Mouse (Mus musculus): ENCODE results near the gene Ttf2.

The Ttf2 gene

DNA sequence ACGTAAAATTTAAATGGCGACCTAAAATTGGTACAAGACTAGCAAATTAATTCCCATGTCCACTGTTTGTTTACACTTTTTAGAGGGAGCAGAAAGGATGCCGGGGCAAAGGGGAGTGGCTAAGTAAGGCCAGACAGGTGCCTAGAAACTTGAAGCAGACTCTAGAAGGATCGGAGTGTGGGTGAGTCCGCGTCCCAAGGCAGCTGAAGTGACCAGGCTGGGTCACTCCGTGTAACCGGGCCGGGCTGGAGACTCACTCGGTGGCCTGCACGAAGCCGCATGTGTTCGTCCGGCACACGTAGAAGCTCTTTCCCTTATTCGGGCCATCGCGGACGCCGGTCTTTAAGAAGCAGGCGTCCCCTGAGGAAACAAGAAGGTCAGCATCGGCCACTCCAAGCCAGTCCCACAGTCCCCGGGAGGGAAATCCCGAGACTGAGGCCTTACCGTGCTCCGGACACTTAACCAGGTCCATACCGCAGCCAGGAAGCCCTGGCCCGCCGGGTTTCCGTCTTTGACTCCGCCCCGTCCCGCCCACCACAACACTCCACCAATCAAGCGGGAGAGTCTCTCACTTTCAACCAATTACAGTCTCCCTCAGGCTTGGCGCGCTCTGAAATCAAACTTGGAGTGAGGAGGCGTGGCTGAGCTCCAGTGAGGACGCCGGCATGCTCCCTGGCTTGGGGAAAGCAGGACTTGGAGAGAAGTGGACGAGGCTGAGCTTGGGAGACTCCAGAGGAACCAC, at the start of gene Ttf2:
TSS of gene Ttf2 (minus strand) at position 488 of the 742 bp plus-strand sequence.
- peak; percentile 96 for DNase-seq (ENCODE audit: extremely low spot score)

DNA sequence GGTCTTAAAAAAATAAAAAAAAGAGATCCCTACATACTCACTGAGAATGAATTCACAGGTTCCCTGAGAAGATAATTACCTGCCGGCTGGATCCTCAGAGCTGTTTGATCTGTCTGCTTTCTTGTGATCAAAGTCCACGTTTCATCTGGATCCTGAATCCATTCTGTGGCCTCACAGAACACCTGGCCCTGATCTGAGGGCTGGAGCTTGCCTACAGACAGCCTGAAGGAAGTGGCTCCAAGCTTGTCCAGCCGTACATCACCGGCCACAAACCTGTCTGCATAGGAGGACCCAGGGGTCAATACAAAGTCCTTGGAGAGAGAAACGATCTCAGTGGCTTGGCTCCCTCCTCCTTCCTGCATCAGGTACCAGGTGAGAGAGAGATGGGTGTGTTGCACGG, 49.0 kb upstream of the Ttf2 start:
- DNase-seq (ENCODE audit: extremely low spot score) = no peak

DNA sequence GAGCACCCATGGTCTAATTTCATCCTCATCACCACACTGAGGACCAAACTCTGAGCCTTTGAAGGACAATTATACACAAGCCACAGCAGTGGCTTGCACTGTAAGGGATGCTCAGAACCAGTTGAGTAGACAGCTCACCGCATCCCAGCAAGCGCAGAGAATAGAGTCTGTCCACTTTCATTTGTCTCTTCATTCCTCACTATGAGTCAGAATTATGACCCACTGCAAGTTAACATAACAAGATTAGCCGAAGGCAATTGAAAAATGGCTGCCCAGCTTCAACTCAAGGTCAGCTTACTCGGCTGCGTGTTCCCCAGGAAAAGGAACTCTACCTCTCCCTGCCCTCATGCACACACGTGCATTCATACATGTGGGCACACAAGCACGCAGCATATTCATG, 46.6 kb upstream of the Ttf2 start:
- no peak for DNase-seq (ENCODE audit: extremely low spot score)

DNA sequence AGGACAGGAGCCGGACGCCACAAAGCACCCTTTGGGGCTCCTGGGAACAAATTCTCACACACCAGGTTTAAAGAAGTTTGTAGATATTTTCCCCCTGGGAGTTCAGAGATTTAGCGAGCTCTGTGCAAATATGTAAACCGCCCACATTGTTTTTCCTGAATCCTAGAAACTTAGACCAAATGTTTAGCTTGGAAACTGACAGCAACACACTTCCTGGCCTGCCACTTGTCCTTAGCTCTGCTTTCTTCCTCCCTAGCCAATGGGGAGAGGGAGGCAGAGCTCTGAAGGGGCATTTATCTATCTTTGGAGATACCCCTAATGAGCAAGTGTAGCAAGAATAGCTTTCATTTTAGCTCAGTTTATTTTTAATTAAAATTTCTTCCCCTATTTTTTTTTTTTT, 45.8 kb upstream of the Ttf2 start:
- DNase-seq (ENCODE audit: extremely low spot score) = no peak

DNA sequence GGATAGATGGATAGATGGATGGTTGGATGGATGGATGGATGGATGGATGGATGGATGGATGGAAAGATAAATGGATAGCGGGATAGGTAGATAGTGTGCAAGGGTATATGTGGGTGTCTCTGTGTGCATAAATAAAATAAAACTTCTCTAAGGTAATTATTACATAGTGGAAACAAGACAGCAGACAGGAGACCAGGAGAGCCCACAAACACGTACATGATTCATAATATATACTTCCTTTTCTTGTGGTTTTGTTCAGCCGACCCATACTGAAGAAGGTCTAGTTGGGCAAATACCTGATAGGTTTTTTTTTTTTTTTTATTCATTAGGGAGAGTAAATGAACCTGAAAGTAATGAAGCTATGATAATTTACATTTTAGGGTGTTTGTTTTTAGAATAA, 44.1 kb upstream of the Ttf2 start:
- DNase-seq (ENCODE audit: extremely low spot score) = no peak

DNA sequence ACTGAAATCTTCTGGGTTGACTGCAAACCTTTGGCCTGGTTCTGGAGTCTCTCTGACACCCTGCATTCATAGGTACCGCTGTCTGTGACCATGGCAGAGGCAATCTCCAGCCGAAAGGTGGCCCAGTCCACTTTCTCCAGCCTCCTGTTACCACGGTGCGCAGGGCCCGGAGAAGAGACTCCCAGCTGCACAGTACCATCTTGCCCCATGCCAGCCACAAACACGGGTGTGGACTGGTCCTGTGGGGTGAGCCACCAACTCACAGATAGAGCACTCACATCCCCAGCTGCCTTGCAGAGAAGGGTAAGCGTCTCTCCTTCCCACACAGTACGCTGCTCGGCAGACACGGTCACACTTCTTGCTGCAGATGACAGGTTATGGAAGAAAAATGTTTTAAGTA, 43.5 kb upstream of the Ttf2 start:
- DNase-seq (ENCODE audit: extremely low spot score) = no peak

DNA sequence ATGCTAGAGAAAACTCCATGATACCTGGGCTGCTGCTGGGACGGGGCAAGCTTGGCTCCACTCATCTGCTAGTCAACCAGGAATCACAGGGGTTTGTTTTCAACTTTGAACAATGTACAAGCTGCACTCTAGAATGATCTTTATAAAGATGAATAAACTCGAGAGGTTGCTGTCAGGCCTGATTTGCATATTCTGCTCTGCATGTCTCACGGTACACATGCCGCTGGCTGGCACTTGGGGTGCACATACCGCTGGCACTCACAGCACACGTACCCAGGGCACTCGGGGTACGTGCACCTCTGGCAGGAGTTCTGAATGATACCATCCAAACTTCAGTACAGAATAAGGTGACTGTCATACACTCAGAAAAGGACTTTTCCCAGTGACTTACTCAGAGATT, 43.1 kb upstream of the Ttf2 start:
- no peak for DNase-seq (ENCODE audit: extremely low spot score)

DNA sequence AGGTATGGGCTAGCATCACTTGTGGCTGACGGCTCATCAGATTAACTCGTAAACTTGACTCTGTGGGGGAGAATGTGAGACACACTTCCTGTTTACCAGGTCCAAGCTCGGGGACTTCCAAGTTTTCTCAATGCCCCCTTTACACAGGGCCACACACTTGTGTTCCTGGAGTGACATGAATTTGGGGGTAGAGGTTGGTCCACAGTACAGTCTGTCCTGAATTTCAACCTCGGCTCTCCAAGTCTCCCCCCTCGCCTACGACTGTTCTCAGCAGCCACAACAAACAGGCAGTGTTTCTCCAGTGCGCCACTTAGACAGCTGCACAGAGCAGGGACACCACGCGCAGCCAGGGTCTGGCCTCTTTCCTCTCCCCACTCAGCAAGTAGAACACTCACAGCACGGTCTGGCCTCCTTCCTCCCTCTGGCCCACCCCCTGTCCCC, 42.7 kb upstream of the Ttf2 start:
- DNase-seq (ENCODE audit: extremely low spot score) = no peak

DNA sequence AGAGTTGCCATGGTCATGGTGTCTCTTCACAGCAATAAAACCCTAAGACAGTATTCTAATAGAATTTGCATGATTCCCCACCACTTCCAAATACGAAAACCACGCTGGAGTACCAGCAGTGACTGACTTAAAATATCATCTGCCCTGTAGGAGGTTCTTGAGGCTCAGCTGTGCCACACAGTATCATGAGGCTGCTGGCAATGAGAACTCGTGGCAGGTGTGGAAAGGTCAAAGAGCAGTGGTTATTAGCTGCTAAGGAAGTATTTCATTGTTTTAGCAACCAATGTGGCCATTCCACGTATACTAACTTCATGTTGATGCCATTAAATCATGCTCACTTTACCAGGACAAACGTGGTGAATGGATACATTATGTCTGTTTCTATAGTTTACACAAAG, 41.7 kb upstream of the Ttf2 start:
- no peak for DNase-seq (ENCODE audit: extremely low spot score)

DNA sequence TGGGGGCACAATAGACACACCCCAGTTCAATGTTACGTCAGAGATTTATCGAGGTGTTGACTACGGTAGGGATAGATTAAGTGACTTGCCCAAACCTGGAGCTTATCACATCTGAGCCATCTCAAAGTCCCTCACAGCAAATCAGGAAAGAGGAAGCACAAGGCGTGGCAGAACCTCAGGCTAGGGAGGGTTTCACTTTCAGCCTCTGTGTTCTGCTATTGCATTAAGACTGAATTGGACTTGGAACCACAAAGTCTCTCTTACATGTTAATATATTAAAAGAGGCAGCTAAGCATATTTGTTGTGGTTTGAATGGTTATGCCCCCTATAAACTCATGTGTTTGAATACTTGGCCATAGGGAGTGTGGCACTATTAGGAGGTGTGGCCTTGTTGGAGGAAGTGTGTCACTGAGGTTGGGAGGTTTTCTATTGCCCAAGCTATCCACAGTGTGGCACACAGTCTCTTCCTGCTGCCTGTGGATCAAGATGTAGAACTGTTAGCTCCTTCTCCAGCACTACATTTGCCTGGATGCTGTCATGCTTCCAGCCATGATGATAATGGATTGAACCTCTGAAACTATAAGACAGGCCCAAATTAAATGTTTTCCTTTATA, 41.2 kb upstream of the Ttf2 start:
- no peak for DNase-seq (ENCODE audit: extremely low spot score)

DNA sequence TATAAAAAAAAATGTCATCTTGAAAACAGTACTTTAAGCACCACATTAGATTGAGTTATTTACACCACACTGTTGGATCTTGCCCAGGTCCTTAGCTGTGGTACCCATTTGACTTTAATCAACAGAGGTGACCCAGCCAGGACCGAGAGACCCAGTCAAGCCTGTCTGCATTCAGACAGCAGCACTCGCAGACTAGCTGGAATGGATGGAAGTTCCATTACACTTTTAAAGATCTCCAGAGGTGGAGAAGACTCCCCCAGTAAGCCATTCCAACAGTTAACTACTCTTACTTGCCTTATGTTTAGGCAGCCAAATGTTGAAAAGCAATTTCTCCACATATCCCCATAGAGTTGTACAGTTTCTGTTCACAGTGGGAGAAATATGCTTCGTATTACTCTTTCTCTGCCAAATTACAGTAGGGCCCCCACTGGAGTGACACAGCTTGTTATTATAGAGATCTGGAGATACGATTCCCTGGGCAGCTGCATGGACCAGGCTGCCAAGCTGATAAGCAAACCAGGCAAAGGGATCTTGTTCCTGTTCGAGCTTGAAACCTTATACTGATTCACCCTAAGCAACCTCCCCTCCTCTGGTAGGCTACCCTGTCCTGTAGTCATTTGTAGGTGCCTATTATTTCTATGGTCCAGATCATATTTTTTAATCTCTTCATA, 37.8 kb upstream of the Ttf2 start:
- no peak for DNase-seq (ENCODE audit: extremely low spot score)

DNA sequence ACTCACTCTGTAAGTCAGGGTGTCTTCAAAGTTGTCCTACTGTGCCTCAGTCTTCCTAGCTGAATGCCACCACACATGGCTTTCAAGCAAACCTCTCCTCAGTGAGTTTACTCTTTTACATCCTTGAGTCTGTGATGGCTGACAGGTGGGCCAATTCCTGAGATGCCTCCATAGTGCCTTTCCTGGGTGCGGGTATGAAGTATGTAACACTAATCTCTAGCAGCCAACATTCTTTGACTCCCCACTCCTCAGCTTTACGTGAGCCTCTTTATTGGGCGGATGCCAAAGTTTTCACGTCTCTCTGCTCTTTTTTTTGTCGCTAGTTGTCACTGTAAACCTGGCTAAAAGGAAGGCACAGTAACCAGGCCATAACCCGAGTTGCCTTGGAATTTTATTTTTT, 35.9 kb upstream of the Ttf2 start:
- no peak for DNase-seq (ENCODE audit: extremely low spot score)

DNA sequence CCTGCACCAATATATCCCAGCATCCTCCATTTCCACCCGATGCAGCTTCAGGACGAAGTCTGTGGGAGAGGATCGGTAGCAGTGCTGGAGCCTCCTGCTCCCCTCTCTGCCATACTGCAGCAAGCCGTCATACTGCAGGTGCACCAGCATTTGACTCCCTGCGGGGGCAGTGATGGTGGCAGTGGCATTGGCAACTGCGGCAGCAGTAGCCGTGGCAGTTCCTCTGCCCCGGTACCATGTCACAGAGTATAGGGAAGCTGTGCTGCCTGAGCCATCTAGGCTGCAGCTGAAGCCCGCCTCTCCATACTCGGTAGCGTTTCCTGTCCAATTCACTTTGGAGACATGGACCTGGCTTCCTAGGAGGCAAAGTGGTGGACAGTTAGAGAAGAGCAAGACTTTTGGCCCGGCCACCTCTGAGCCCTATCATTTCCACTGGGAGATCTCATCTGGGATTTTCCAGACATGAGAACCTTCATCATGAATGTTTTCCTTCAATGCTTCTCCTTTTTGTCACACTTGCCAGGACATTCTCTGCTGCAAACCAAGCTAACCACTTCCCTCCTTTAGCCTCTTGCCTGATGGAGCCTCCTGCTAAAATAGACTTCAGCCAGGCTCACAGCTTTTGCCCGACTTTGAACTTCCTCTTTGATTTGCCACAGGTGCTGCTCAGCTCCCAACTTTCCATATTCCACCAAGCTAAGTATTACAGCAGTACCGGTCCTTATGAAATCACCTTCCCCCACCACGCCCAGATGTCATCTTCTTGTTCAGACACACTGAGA, 34.3 kb upstream of the Ttf2 start:
- DNase-seq (ENCODE audit: extremely low spot score) = no peak

DNA sequence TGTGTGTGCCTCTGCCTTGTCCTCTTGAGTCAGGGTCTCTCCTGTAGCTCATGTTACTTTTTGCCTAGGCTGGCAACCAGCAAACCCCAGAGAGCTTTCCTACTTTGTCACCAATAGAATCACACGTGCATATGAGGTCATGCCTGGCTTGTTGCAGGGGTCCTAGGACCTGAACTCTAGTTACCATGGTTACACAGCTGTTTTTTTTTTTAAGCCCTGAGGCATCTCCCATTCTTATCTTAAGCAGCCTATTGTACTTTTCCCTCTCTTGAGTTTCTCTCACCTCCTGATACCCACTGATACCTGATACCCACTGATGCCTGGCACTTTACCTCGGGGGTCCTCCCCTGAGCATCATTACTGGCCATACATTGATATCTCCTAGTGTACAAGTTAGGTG, 30.3 kb upstream of the Ttf2 start:
- DNase-seq (ENCODE audit: extremely low spot score) = no peak

DNA sequence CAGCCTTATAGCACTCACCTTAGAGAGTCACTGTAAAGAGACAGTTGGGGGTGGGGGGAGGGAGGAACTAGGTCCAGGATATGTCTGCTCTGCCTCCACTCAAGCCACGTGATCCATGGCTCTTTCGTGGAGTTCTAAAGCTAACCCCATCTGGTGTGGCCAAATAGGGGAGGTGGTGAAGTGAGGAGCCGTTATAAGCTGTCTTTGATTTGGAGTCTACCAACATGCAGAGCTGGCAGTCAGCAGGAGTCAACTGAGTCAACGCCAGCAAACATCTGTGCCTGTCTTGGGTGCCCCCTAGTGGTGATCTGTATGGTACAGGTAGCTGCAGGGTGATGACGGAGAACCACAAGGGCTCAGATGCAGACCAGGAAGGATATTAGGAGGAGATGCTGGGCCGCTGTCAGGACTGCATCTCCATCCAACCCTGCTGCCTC, 29.5 kb upstream of the Ttf2 start:
- peak; percentile 72 for DNase-seq (ENCODE audit: extremely low spot score)

DNA sequence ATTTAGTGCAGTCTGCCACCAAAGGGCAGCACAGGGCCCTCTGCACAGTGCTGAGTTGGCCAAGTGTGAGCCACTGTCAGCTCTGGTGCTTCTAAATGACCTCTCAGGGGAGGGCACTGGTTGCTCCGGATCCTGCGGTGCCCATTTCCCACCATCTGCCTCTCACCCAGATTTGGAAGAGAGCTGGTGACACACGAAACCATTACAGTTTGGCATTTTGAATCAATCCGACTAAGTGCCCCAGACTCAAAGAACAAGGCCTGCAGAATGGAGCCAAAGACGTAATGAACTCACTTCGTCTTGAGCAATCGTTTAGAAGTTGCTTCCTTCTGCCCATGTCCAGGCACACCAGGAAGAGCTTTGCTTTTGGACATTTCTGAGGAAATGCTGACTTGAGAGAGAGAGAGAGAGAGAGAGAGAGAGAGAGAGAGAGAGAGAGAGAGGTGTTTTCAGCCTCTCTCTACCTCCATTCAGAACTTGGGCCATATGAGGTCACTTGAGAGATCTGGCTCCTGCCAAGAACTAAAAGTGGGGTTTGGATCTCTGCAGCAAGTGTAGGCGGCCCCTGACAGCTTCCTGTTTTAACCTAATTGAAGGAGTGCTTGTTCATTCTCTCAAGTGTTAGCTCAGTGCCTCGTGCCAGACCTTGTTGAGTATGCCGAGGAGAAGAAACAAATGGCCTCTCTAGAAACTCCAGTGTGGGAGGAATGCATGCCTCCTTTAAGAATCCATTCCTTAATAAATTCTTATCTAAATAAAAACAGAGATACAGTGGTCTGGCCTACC, 28.5 kb upstream of the Ttf2 start:
- no peak for DNase-seq (ENCODE audit: extremely low spot score)

DNA sequence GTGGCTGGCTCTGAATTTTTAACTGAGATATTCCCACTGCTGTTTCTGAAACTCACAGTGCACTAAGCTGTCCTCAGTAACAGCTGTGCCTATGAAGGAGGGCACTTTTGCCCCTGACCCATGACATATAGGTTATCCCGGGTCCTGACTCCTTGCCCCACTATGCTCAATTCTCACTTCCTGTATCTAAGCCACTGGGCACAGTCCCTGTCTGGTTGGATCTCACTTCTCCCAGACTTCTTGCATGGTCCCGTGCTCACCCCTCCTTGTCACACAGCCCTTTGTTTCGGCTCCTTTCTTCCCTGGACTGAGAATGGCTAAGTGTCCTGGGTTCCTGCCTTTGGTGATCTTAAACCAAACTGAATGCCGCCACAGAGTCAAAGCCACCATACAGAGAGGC, 24.8 kb upstream of the Ttf2 start:
- DNase-seq (ENCODE audit: extremely low spot score) = no peak

DNA sequence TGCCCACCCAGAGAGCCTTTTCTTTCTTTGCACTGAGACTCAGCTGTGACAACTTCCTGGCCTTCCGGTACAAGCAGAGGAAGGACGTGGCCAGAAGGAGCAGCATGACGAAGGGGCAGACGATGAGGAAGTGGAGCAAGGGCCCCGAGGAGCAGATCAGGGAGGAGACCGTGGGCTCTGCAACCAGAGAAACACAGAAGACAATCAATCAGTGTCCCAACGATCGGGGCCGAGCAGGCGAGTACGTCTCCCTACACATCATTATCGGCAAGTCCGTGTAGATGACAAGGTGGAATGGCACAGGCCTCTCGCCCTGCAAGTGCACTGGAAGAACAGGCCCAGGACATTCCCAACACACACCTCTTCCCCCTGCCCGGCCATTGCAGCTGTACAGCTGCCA, 24.3 kb upstream of the Ttf2 start:
- DNase-seq (ENCODE audit: extremely low spot score) = no peak

DNA sequence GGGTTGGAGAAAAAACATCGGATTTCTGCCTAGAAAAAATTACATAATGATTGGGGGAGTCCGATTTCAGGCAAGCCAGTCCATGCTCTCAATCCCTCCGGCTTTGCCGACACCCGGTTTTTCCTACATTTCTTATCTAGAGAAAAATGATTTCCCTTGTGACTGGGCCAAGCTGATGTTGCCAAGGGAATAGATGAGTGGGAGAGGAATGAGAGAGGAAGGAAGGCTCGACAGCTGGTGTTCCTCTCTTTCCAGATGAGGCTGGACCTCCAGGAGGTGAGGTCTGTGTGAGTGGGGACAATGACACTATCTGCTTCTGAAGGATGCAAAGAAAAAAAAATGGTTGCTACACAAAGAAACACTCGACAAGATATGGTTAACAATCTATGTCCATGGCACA, 23.7 kb upstream of the Ttf2 start:
- no peak for DNase-seq (ENCODE audit: extremely low spot score)

DNA sequence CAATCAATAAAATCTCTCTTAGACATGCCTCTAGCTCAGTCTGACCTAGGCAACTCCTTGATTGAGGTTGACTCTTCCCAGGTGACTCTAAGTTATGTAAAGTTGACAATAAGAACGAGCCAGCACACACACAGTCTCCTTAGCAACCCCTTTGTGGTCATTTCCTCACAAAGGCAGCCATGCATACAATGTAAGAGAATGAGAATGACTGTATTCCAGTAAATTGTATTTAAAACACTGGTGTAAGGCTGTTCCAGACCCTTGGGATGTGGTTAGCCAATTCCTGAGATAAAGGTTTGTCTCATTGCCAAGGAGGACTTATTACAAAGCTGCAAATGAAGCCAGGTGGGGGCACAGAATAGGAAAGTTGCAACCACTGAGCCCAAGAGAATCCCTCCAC, 20.8 kb upstream of the Ttf2 start:
- no peak for DNase-seq (ENCODE audit: extremely low spot score)

DNA sequence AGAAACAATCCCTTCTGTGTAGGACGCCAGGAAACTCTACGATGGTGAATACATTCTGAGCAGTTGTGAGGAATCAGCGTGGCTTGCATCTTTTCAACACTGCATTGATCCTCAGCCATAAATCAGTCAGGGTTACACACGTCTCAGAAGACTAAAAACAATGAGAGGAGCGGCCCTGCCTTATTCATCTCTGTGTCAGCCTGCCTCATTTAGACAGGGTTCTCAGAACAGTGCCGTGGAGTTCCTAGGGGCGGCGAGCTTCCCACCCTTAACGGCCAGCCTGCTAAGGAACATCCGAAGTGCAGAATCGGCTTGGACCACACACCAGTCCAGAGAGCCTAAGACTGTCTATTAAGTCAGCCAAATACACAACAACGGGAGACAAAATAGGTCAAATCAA, 20.0 kb upstream of the Ttf2 start:
- no peak for DNase-seq (ENCODE audit: extremely low spot score)

DNA sequence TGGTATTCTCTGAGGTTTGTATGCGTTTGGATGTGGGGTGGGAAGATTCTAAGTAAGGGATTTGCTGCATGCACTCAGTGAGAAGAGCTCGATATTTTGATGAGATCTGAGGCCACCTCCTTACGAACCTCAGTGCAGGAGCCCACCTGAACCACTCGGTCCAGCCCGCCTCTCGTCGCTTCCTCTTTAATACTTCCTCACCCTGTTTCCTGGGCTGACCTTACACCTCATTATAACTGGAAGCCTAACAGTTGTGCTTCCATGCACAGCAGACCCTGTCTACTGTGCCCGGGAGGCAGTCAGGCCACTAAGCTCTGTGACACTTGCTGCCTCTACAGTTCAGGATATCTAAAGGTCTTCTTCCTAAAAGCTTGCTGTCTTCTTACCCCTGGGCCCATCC, 9.8 kb upstream of the Ttf2 start:
- DNase-seq (ENCODE audit: extremely low spot score) = no peak

All from embryo, embryonic 9.5 days (tissue).